Comparison of ENCODE assay signal across 7 mouse cellular contexts in the genomic region with DNA sequence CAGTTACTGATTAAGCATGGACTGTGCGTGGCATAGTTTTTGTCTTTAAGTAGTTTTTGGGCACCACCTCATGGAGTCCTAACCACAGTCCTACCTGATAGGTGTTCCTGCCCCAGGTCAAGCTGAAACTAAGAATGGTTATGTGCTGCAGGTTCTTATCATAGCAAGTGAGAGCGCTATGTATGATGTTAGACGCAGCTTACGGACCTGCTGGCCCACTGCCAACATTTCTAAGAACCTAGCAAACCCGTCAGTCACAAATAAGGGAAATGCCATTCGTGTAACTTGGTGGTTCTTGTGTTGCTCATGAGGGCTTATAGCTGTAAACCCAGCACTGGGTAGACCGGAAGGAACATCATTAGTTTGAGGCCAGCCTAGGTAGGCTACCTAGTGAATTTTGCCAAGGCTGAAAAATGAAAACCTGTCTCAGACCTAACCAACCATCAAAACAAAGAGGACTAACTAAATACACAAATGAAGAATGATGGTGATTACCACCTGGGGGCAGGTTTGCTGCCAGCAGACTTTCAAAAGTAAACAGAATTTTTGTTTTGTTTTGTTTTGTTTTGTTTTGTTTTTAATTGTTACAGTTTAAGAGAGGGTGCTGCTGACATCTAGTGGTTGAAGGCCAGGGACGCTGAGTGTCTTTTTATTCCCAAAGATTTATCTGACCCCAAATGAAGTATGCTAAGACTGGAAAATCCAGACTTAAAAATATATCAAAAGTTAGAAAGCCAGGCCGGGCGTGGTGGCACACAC. TPM values are rescaled to one million over a fixed set of nuclear protein-coding genes. Genes with fewer than 3 reads are reported as not detected.
DNase-seq lines count a peak whose midpoint lies in the region; ATAC-seq lines count a peak whose summit lies in the region.

No protein-coding gene starts in this region.

- DNase-seq in testis, postnatal 10 days (ENCODE audit: low spot score), result peak; percentile 60
- no peak for DNase-seq in testis, postnatal 14 days (ENCODE audit: low spot score)
- DNase-seq in adrenal gland, postnatal 14 days, result peak; percentile 51
- DNase-seq in forelimb bud, embryonic 11.5 days (ENCODE audit: low read depth, low spot score), result peak; percentile 26
- DNase-seq in lung, postnatal 36 days, result peak; percentile 78

- H3K4me2 ChIP-seq in kidney, embryonic 14.5 days (replicated peaks; ENCODE audit: low read depth, low read length), result no peak overlapping the region; the same call in 1 of the 2 replicates
- no peak overlapping the region for H3K4me2 ChIP-seq in stomach, embryonic 14.5 days (replicated peaks; ENCODE audit: low read depth, low read length)

- ATAC-seq in kidney, embryonic 14.5 days (ENCODE audit: low FRiP score, low TSS enrichment), result peak; percentile 26; the same call in 1 of the 2 replicates
- peak; percentile 66; the same call in 1 of the 2 replicates for ATAC-seq in stomach, embryonic 14.5 days (ENCODE audit: insufficient number of reproducible peaks, insufficient read depth, low FRiP score, low read depth)

- H3K36me3 ChIP-seq in kidney, embryonic 14.5 days (ENCODE audit: control insufficient read depth, insufficient read depth, low read length), result no peaks in the 10 kb centered on the region
- no peaks in the 10 kb centered on the region for H3K36me3 ChIP-seq in stomach, embryonic 14.5 days (ENCODE audit: control insufficient read depth, insufficient read depth, low read length)

- no peaks in the 10 kb centered on the region for H3K9me3 ChIP-seq in kidney, embryonic 14.5 days (ENCODE audit: control insufficient read depth, low read length)
- no peaks in the 10 kb centered on the region for H3K9me3 ChIP-seq in stomach, embryonic 14.5 days (ENCODE audit: control insufficient read depth, low read depth, low read length)

- WGBS in kidney, embryonic 14.5 days, result 52% methylated on average over 10 of the region's 10 CpGs
- 36% methylated on average over 10 of the region's 10 CpGs for WGBS in stomach, embryonic 14.5 days

- peaks cover 15% of the 10 kb centered on the region; the same call in 1 of the 2 replicates for H3K4me1 ChIP-seq in kidney, embryonic 14.5 days (ENCODE audit: control insufficient read depth, insufficient read depth, low read length)
- H3K4me1 ChIP-seq in stomach, embryonic 14.5 days (ENCODE audit: control insufficient read depth, insufficient read depth, low read length), result peaks cover 13% of the 10 kb centered on the region; the same call in 1 of the 2 replicates

- H3K9ac ChIP-seq in kidney, embryonic 14.5 days (ENCODE audit: low read depth, low read length), result no peak overlapping the region
- H3K9ac ChIP-seq in stomach, embryonic 14.5 days (replicated peaks; ENCODE audit: low read depth, low read length), result no peak overlapping the region

- no peaks in the 10 kb centered on the region for H3K27me3 ChIP-seq in kidney, embryonic 14.5 days (ENCODE audit: control insufficient read depth, insufficient read depth, low read length)
- no peaks in the 10 kb centered on the region for H3K27me3 ChIP-seq in stomach, embryonic 14.5 days (ENCODE audit: control insufficient read depth, insufficient read depth, low read length)

- no peak overlapping the region for H3K4me3 ChIP-seq in kidney, embryonic 14.5 days (ENCODE audit: low read length)
- H3K4me3 ChIP-seq in stomach, embryonic 14.5 days (ENCODE audit: low read depth, low read length), result no peak overlapping the region

- H3K27ac ChIP-seq in kidney, embryonic 14.5 days (ENCODE audit: low read depth, low read length), result no peak overlapping the region
- no peak overlapping the region for H3K27ac ChIP-seq in stomach, embryonic 14.5 days (ENCODE audit: low read length)

RNA-seq across cellular contexts. Expression of a gene that starts 13.5 kb away (rescaled TPM):
- total RNA-seq in adrenal gland, postnatal 14 days (2021), result 32.6 and 43.0 TPM in 2 replicates
- 54.9 and 93.2 TPM in 2 replicates for polyA plus RNA-seq in kidney, embryonic 14.5 days (2014; fragmentation: Nextera tagmentation; extraction: Ambion mirVana)
- polyA plus RNA-seq in stomach, embryonic 14.5 days (2014; fragmentation: Nextera tagmentation; extraction: Ambion mirVana), result 37.5 and 38.6 TPM in 2 replicates
